Mouse (Mus musculus) adipocyte (in vitro differentiated cells): Measurements from ENCODE around the gene Dtx3l.
"Not testable (repeated sequence)": the region's sequence is repeated elsewhere in the genome, so short reads cannot be mapped to it uniquely, and the experiment has no call there.

Experiments used
- DNase-seq: peaks from one replicate; pipeline ENCODE4 v3.0.0-alpha.2; 2016; ENCODE audit warnings: low spot score

The Dtx3l gene

GRCm38 (mm10) chr16:35924341-35924740 is 14.6 kb downstream of the Dtx3l start:
- no peak for DNase-seq

GRCm38 (mm10) chr16:35923546-35924198 is 15.3 kb downstream of the Dtx3l start:
- no peak for DNase-seq

DNA sequence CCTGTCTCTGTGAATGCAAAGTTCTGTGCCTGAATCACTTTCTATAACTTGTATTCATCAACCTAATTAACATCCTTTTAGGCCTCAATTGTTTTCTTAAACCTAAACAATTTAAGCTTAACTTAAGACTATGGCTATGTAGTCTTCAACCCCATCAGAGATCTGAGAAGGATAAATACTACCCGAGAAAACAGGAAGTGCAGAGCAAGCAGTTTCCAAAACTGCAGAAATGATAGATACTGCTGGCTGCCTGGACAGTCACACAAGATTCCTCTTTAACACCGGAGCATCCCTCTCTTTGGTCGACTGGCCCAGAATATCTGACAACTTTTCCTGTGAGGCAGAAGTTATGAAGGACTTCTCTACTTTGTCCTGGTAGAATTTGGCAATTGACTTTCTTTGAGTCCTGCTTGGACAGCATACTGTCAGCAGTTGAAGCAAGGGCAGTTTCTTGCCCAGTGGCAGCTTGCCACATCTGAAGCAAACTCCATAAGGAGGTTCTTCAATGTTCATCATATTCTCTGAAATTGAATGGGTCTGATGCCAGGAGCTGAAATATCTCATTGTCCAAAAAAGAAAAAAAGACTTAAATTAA is 16.6 kb downstream of the Dtx3l start:
- peak; percentile 70 for DNase-seq

DNA sequence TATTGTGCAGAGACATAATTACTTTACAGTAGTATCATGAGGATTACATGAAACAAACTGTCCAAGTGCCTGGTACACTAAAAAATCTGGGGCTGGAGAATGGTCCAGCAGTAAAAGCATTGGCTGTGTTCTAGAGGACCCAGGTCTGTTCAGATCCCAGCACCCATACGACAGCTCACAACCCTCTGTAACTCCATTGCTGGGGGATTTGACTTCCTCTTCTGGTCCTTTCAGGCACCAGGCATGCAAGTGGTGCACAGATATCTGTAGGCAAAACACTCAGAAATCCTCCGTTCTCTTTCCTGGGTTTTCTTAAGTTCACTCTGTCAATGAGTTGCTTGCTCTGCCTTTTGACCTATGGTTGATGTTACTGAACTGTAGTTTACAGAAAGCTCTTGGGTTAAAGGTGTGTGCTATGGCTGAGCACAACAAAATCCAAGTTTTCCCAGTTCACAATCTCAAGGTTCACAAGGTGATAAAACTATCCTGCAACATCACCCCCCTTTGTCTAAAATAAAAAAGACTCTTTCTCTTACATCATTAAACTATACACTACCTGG is 17.2 kb downstream of the Dtx3l start:
- DNase-seq, result no peak

GRCm38 (mm10) chr16:35918721-35919543 is 20.0 kb downstream of the Dtx3l start:
- DNase-seq, result peak; percentile 68

DNA sequence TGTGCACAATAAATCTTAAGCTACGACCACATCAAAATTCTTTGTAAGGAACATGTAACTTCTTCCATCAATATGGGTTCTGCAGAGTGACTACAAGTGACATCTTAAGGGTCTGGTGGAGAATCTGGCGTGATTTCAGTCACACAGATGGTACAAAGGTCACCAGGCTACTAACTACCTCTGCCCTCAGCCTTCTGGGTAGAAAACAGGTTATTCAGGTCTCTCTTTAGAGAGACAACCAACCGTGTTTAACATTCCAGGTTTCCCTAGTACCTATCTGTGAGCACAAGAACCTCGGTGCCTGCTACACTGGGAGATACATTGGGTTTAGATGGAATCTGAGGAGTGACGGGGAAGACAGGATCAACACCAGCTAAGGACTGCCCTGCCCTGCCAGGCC is 24.6 kb downstream of the Dtx3l start:
- no peak for DNase-seq

DNA sequence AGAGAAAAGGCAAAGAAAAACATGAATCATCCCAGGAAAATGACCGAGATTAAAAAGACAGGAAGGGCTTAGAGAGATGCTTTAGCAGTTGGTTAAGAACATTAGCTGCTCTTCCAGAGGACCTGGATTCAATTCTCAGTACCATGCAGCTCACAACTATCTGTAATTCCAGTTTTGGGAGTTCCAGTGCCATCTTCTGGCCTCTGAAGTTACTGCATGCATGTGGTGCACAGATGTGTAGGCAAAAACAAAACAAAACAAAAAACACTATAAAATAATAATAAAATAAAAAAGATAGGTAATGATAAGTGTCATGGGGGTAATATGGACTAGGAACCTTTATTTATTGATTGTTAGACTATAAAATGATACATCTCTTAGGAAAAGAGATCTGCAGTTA is 25.4 kb downstream of the Dtx3l start:
- DNase-seq, result peak; percentile 60

- DNase-seq, result no peak
Measured at GRCm38 (mm10) chr16:35911449-35911848, 27.5 kb downstream of the Dtx3l start.

GRCm38 (mm10) chr16:35907432-35908201 is 31.3 kb downstream of the Dtx3l start:
- peak; percentile 87 for DNase-seq

DNA sequence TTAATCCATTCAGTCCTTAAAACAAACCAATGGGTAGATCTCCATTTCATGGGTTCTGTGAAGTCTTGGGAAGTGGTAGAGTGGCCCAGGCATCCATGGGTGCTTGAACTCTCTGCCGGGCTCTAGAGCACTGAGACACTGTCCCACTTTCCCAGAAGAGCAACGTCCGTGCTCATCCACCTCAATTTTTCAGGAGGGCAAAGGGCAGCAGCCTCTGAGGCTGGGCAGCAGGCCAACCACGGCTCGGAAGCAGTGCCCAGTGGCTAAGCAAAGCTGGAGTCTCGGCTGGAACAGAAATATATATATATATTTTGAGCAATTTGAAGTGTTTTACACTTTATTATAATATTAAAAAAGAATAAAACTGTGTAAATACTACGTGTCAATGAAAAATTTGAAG is 32.1 kb downstream of the Dtx3l start:
- DNase-seq, result peak; percentile 77

DNA sequence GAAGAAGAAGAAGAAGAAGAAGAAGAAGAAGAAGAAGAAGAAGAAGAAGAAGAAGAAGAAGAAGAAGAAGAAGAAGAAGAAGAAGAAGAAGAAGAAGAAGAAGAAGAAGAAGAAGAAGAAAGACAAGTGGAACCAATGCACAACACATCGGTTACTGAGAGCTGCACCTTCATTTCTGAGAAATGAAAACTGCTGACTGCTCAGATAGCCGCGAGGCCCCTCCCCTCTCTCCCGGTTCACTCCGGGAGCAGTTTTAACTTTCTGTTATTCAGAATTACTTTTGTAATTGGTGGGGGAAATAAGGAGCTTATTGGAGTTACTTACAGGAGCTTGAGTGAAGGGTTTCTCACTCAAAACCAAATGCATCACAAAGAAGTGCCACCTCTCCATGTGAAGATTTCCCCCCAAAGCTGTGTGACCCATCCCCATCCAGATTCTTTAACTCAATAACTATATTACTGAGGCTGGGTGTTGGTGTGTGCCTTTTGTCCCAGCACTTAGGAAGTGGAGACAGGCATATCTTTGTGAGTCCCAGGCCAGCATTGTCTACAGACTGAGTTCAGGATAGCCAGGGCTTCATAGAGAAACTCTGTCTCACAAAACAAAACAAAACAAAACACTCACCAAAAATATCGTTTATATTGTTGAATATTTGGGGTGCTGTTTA is 33.0 kb downstream of the Dtx3l start:
- no peak for DNase-seq

- no peak for DNase-seq
Measured at GRCm38 (mm10) chr16:35905355-35905754, 33.6 kb downstream of the Dtx3l start.

DNA sequence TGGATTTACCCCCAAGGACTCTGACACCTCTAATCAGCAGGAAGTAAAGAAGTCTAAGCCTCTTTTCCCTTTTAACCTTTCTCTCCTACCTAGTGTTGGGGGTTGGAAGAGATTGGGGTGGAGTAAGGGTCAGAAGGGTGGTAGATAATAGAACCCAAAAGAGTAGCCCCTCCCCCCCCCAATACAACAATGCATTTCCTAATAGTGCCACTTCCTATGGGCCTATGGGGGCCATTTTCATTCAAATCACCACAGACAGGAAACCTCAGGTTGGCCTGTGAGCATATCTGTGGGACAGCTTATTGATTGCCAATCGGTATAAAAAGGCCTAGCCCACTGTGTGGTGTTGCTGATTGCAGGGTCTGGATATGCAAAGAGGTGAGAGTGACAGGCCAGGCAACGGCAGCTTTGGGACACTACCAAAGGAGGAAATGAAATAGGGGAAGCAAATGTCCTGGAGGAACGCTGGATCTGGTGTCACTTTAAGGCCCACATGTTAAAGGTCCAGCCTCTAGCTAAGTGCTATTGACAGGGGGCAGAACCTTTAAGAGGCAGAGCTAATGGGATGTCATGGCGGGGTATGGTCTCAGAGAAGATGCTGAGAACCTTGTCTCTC is 34.7 kb downstream of the Dtx3l start:
- DNase-seq, result no peak

- DNase-seq, result no peak
Measured at GRCm38 (mm10) chr16:35903014-35903640, 35.8 kb downstream of the Dtx3l start.

DNA sequence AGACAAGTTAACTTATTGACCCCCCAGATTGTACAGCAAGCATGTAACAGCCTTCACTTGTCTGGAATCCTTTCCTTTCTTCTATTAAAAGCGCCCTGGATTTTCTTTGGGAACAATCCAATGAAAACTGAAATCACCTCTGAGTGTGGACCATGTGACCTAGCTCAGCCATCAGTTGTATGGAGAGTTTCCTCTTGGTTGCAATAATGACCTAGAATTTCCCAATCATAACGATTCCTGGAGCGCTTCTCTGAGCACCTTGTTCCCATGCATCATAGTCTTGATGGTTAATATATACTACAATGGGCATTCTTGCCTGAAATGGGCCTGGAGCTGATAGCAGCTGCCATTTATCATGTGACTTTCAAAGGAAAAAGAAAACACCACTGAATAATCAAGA is 38.4 kb downstream of the Dtx3l start:
- DNase-seq, result no peak

DNA sequence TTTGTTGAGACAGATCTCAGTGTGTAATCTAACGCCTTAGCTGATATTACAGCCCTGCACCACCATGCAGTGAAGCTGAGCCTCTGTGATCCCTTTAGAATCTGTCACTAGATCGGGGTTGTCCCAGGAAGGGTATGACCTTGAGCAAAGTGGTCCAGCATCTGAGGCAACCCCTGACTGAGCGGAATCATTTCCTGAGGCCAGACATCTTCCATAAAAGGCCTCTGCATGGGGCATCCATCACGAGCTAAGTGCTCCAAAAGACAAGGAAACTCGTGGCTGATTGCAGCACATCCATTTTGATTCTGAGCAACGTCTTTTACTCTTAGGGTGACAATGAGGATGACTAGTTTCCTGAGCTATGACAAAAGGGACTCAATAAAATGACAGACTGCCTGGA is 44.0 kb downstream of the Dtx3l start:
- no peak for DNase-seq

DNA sequence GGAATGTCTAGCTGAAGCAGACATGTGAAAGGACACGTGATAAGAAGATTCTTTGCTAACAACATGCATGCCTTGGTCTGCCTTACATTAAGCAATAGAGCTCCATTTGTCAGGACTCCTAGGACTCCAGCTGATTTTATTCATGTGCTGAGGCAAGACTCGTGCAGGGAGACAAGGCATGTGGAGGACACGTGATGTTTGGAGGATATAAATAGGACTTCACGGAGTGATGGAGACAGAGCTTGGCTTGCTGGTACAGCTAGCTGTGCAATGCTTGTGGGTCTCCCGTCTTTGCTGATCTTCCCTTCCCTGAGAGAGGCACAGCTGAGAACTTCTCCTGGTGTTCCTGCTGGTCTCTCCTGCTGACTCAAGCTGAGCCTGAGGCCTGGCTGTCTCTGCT is 47.3 kb downstream of the Dtx3l start:
- DNase-seq, result not testable (repeated sequence)

DNA sequence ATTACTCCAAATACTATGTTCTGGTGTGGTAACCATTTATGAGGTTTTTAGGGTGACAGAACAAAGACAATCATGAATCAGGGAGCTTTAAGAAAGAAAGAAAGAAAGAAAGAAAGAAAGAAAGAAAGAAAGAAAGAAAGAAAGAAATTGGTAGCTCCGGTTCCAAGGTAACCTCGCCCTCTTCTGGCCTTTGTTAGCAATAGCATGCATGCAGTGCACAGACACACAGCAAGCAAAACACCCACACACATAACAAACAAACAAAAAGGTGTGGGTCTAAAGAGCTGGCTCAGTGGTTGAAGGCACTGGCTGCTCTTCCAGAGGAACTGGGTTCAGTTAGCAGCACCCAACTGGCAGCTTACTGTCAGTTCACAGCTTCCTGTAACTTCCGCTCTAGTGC is 48.3 kb downstream of the Dtx3l start:
- no peak for DNase-seq

GRCm38 (mm10) chr16:35888910-35889309 is 50.0 kb downstream of the Dtx3l start:
- no peak for DNase-seq

DNA sequence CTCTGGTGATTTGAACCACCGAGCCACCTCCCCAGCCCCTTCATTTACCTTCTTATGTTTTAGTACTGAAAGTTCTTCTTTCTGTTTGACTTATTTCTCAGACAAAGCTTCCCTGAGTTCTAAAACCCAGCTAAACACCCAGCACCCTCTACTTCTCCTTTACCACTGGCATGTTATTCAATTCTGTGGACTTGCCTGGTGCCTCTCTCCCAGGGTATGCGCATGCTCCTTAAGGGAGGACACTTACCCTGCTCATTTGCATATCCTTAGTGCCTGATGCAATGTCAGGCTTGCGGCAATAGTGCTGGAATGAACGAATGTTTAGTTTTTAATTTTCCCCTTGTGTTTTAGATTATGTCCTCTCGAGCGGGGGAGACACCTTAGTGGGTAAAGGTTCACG is 50.8 kb downstream of the Dtx3l start:
- no peak for DNase-seq
